Mouse (Mus musculus) cerebellum, adult 11 months (tissue): ENCODE data around the gene Pwwp2a.

ENCODE experiments used
- DNase-seq: peaks from one replicate; pipeline ENCODE4 v3.0.0; 2022

Pwwp2a gene

GRCm38 (mm10) chr11:43728737-43729301, 47.0 kb downstream of the Pwwp2a start:
- DNase-seq: no peak

DNA sequence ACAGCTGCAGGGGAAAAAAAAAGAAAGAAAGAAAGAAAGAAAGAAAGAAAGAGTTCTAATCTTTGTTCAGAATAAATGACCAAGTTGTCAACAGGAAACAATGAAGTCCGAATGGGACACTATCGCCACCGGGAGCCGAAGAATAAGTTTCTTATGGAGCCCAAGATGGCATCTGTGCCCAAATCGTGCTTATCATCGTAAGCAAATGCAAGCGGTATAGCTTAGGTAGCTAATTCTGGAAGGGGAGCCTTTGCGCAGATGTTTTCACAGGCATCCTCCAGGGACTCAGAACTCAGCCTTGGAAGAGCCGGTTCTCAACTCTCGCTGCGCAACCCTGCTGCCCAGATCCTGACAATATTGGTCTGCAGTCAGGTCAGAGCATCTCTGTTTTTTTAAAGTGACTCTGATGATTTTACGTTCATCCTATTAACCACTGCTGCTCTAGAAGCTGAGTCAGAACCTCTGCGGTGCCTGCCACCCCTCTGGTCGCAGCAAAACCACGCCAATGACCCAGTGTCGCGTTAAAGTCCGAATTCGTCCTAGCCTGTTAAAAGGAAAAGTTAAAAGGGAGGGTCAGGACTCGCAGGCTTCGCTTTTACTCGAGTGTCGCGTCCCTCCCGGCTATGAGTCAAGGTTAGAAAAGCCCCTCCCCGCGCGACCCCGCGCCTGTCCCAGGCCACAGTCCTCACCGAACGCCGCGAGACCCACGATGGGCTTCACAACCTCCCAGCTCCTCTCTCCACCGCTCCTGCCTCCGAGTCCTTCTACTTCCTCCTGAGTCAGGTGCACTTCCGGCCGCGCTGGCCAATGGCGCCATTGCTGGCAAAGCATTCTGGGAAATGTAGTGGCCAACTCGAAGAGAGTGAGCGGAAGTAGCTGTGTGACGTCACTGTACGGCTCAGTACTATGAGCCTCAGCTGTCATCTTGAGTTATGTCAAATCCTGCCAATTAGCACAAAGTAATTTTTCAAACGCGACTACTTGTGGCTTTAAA, 65.7 kb downstream of the Pwwp2a start, which contains the start of gene Ttc1:
TSS of gene Ttc1 (minus strand) at position 776 of the 994 bp plus-strand sequence.
- peak; percentile 94 for DNase-seq

DNA sequence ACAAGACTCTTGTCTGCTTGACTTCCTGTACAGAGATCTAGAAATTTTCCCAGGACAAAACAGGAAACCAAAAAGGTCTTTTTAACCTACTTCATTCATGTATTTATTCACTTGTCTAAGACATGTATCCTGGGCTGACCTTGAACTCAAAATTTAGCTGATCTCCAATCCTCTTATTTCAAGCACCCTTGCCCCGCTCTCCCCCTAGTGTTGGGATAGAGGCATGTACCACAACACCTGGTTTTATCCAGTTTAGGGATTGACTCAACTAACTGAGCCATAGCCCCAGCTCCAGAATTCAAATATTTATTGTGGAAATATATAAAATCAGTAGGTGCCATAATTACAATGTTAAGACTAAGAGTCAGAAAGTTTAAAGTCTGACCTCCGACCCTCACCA, 69.7 kb downstream of the Pwwp2a start:
- DNase-seq: no peak

- DNase-seq: no peak
These were observed 72.8 kb downstream of the Pwwp2a start for GRCm38 (mm10) chr11:43754568-43754967.

GRCm38 (mm10) chr11:43755411-43755810, 73.6 kb downstream of the Pwwp2a start:
- no peak for DNase-seq

GRCm38 (mm10) chr11:43758436-43758835, 76.6 kb downstream of the Pwwp2a start:
- DNase-seq: no peak

DNA sequence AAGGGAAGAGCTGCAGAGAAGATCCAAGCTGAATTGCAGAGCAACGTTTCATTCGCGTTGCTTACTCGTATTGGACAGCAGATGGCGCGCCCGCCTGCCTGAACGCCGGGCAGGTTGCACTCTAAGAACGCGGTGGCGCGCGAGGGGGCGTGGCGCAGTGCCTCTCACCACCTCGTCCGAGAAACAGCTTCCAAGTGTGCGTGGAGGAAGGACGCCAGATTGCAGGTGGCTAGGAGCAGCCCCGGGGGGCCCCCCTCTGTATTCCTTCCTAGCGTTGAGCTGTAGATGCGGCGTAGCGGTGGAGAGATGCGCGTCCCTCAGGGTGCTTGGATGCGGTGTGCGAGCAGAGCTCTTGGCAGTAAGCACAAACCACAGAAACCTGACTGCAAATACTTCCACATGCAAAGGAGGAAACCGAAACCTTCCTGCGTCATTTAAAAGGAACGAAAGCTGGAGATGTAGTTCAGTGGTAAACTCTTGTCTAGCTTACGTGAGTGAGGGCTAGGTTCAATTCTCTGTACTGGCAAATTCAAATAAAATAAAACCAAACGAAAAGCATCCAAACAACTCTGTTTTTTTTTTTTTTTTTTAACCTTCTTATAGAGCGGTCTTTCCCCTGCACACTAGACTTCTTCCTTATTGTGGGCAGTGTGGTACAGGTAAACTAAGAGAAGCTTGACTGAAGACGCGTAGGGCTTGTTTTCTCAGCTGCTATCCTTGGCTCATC, 85.3 kb downstream of the Pwwp2a start:
- peak; percentile 52 for DNase-seq

- DNase-seq: no peak
These were observed 86.0 kb downstream of the Pwwp2a start for GRCm38 (mm10) chr11:43767749-43768148.

DNA sequence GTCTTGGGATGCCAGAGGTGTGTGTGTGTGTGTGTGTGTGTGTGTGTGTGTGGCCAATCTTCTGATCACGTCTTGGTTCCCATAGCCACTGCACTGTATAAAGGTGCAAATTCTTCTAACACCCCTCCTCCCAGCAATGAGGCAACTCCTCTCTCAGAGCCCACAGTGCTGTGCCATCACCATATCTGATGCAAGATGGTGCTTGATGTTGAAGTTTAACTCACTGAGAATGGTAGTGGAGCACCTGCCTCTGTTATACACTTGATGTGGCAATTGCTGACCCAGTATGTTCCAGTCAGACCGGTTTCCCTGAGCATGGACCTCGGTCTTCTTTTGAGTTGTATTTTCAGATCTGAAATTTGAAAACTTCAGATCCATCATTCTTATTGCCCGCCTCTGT, 88.3 kb downstream of the Pwwp2a start:
- no peak for DNase-seq
